Mouse (Mus musculus) midbrain, embryonic 14.5 days (tissue): Measurements from ENCODE around the gene Appbp2. TPM values are rescaled to one million over a fixed set of nuclear protein-coding genes. Genes with fewer than 3 reads are reported as not detected.
A peak's percentile ranks its signal among the peaks of the same experiment; 100 is the strongest.

Experiments
- ATAC-seq: fragments of 200-750 bp; cut with Nextera tagmentation; 2 replicates; pipeline ENCODE4 v1.8.0; 2017; ENCODE audit warnings: moderate number of reproducible peaks, moderate library complexity; ENCODE audit not compliant: low FRiP score, low TSS enrichment
- DNase-seq: peaks from one replicate; pipeline ENCODE4 v3.0.0-alpha.2; 2015
- H3K27ac ChIP-seq: fragments of 300-500 bp; sonication (generic); replicated peaks from 2 replicates; pipeline ENCODE4 v1.5.1; 2014; ENCODE audit warnings: mild to moderate bottlenecking, low read depth, low read length, moderate library complexity
- H3K27me3 ChIP-seq: fragments of 300-500 bp; sonication (generic); 2 replicates; pipeline ENCODE4 v1.6.1; 2014; ENCODE audit warnings: low read length, control low read depth, mixed read lengths; ENCODE audit not compliant: control insufficient read depth, insufficient read depth
- H3K36me3 ChIP-seq: fragments of 300-500 bp; sonication (generic); 2 replicates; pipeline ENCODE4 v1.6.1; 2014; ENCODE audit warnings: low read length, control low read depth; ENCODE audit not compliant: control insufficient read depth, insufficient read depth
- H3K4me1 ChIP-seq: fragments of 300-500 bp; sonication (generic); 2 replicates; pipeline ENCODE4 v1.6.1; 2014; ENCODE audit warnings: mild to moderate bottlenecking, antibody characterized with exemption, low read length, control low read depth; ENCODE audit not compliant: control insufficient read depth, insufficient read depth
- H3K4me2 ChIP-seq: fragments of 300-500 bp; sonication (generic); 2 replicates; pipeline ENCODE4 v1.6.1; 2014; ENCODE audit warnings: mild to moderate bottlenecking, low read length, moderate library complexity
- H3K4me3 ChIP-seq: fragments of 300-500 bp; sonication (generic); replicated peaks from 2 replicates; pipeline ENCODE4 v1.5.1; 2014; ENCODE audit warnings: low read depth, low read length
- H3K9ac ChIP-seq: fragments of 300-500 bp; sonication (generic); replicated peaks from 2 replicates; pipeline ENCODE4 v1.6.1; 2014; ENCODE audit warnings: mild to moderate bottlenecking, low read length, moderate library complexity
- H3K9me3 ChIP-seq: fragments of 300-500 bp; sonication (generic); 2 replicates; pipeline ENCODE4 v1.6.1; 2016; ENCODE audit warnings: low read length, control low read depth, mixed read lengths; ENCODE audit not compliant: control insufficient read depth
- WGBS: fragments of 180-500 bp; shearing (Covaris S2); extraction: QIAGEN DNeasy Blood & Tissue Kit; methylation state at CpG from one replicate; pipeline ENCODE4 v1.1.7; 2014; 5-methylcytosine and 5-hydroxymethylcytosine counted together
- polyA plus RNA-seq: library from polyadenylated mRNA; unstranded; fragments of >200 nt; fragmentation: Nextera tagmentation; extraction: Ambion mirVana; gene quantifications from 2 replicates; pipeline ENCODE4 v1.2.1, GENCODE M21; 2014

The Appbp2 gene
- polyA plus RNA-seq, 1 experiment from 2014 or later, result 58.8 TPM

GRCm38 (mm10) chr11:85184082-85184481, 50.8 kb downstream of the Appbp2 start:
- no peaks in the 10 kb centered on the region for H3K27me3 ChIP-seq
- H3K4me1 ChIP-seq, result peaks cover 6% of the 10 kb centered on the region; the same call in 1 of the 2 replicates
- no peaks in the 10 kb centered on the region for H3K9me3 ChIP-seq
- no peak overlapping the region for H3K27ac ChIP-seq
- H3K4me3 ChIP-seq, result no peak overlapping the region
- no peak for ATAC-seq
- 68% methylated on average over 5 of the region's 5 CpGs for WGBS
- no peak overlapping the region for H3K4me2 ChIP-seq
- peak; percentile 69 for DNase-seq
- no peak overlapping the region for H3K9ac ChIP-seq
- H3K36me3 ChIP-seq, result peaks cover 7% of the 10 kb centered on the region; the same call in 1 of the 2 replicates

- H3K27me3 ChIP-seq, result no peaks in the 10 kb centered on the region
- H3K4me1 ChIP-seq, result peaks cover 6% of the 10 kb centered on the region; the same call in 1 of the 2 replicates
- DNase-seq (no peak), ATAC-seq (peak; percentile 37; the same call in 1 of the 2 replicates)
- no peaks in the 10 kb centered on the region for H3K9me3 ChIP-seq
- H3K9ac ChIP-seq, result peak overlapping the region; percentile 42
- peak overlapping the region; percentile 35 for H3K4me3 ChIP-seq
- 29% methylated on average over 13 of the region's 13 CpGs for WGBS
- peak overlapping the region; percentile 62 for H3K4me2 ChIP-seq
- H3K36me3 ChIP-seq, result no peaks in the 10 kb centered on the region
- peak overlapping the region; percentile 73 for H3K27ac ChIP-seq
Observed at GRCm38 (mm10) chr11:85183284-85183779, 51.6 kb downstream of the Appbp2 start.

- peak overlapping the region; percentile 42 for H3K9ac ChIP-seq
- 8% methylated on average over 20 of the region's 20 CpGs for WGBS
- peak overlapping the region; percentile 73 for H3K27ac ChIP-seq
- ATAC-seq, result peak; percentile 91
- H3K4me3 ChIP-seq, result peak overlapping the region; percentile 35
- H3K27me3 ChIP-seq, result no peaks in the 10 kb centered on the region
- peaks cover 6% of the 10 kb centered on the region; the same call in 1 of the 2 replicates for H3K4me1 ChIP-seq
- peak; percentile 94 for DNase-seq
- H3K4me2 ChIP-seq, result peak overlapping the region; percentile 62
- H3K9me3 ChIP-seq, result no peaks in the 10 kb centered on the region
- H3K36me3 ChIP-seq, result no peaks in the 10 kb centered on the region
Observed at GRCm38 (mm10) chr11:85182617-85183283, 52.2 kb downstream of the Appbp2 start.

- Histone ChIP-seq H3K27me3 (no peaks in the 10 kb centered on the region), H3K27ac (no peak overlapping the region), H3K36me3 (no peaks in the 10 kb centered on the region), H3K4me2 (no peak overlapping the region), H3K4me1 (peaks cover 6% of the 10 kb centered on the region; the same call in 1 of the 2 replicates), H3K4me3 (no peak overlapping the region), H3K9me3 (no peaks in the 10 kb centered on the region), H3K9ac (no peak overlapping the region)
- DNase-seq (no peak), ATAC-seq (no peak)
- WGBS, result 86% methylated on average over 4 of the region's 4 CpGs
Observed at GRCm38 (mm10) chr11:85178413-85178812, 56.5 kb downstream of the Appbp2 start.

- Histone ChIP-seq H3K4me3 (no peak overlapping the region), H3K27ac (no peak overlapping the region), H3K4me2 (no peak overlapping the region), H3K27me3 (no peaks in the 10 kb centered on the region), H3K9ac (no peak overlapping the region), H3K9me3 (no peaks in the 10 kb centered on the region), H3K4me1 (peaks cover 3% of the 10 kb centered on the region; the same call in 1 of the 2 replicates), H3K36me3 (no peaks in the 10 kb centered on the region)
- no peak for DNase-seq
- WGBS, result 87% methylated on average over 6 of the region's 6 CpGs
- no peak for ATAC-seq
Observed at GRCm38 (mm10) chr11:85177761-85178160, 57.2 kb downstream of the Appbp2 start.

- no peak overlapping the region for H3K27ac ChIP-seq
- no peaks in the 10 kb centered on the region for H3K4me1 ChIP-seq
- ATAC-seq (no peak), DNase-seq (no peak)
- H3K36me3 ChIP-seq, result no peaks in the 10 kb centered on the region
- H3K4me3 ChIP-seq, result no peak overlapping the region
- H3K9me3 ChIP-seq, result no peaks in the 10 kb centered on the region
- no peak overlapping the region for H3K9ac ChIP-seq
- H3K27me3 ChIP-seq, result no peaks in the 10 kb centered on the region
- no peak overlapping the region for H3K4me2 ChIP-seq
- 84% methylated on average over 3 of the region's 3 CpGs for WGBS
Observed at GRCm38 (mm10) chr11:85175941-85176340, 59.0 kb downstream of the Appbp2 start.

- Histone ChIP-seq H3K27me3 (no peaks in the 10 kb centered on the region), H3K36me3 (no peaks in the 10 kb centered on the region), H3K4me3 (no peak overlapping the region), H3K9ac (no peak overlapping the region), H3K9me3 (no peaks in the 10 kb centered on the region), H3K4me1 (no peaks in the 10 kb centered on the region), H3K4me2 (no peak overlapping the region), H3K27ac (no peak overlapping the region)
- ATAC-seq (no peak), DNase-seq (no peak)
- 47% methylated on average over 2 of the region's 2 CpGs for WGBS
Observed at GRCm38 (mm10) chr11:85170833-85171232, 64.1 kb downstream of the Appbp2 start.

- Histone ChIP-seq H3K4me3 (peak within 1 kb of the TSS; percentile 30), H3K9ac (peak within 1 kb of the TSS; percentile 45), H3K27ac (no peak within 1 kb of the TSS), H3K4me1 (no peaks in the 10 kb centered on the region), H3K36me3 (no peaks in the 10 kb centered on the region), H3K9me3 (no peaks in the 10 kb centered on the region), H3K27me3 (no peaks in the 10 kb centered on the region), H3K4me2 (peak within 1 kb of the TSS; percentile 60)
- peak; percentile 96 for DNase-seq
- WGBS, result 11% methylated on average over 21 of the region's 21 CpGs
- ATAC-seq, result peak; percentile 64; the same call in 1 of the 2 replicates
Observed at GRCm38 (mm10) chr11:85170058-85170740, 64.7 kb downstream of the Appbp2 start, which contains the start of gene 1700125H20Rik. TSS of gene 1700125H20Rik (plus strand) at chr11:85170404.
